Mouse (Mus musculus): Measurements from ENCODE around the gene Psmb5. TPM values are rescaled to one million over a fixed set of nuclear protein-coding genes. Genes with fewer than 3 reads are reported as not detected.
A peak's percentile ranks its signal among the peaks of the same experiment; 100 is the strongest.

Gene Psmb5
- polyA plus RNA-seq, 1 experiment from 2014 or later = 378 TPM

DNA sequence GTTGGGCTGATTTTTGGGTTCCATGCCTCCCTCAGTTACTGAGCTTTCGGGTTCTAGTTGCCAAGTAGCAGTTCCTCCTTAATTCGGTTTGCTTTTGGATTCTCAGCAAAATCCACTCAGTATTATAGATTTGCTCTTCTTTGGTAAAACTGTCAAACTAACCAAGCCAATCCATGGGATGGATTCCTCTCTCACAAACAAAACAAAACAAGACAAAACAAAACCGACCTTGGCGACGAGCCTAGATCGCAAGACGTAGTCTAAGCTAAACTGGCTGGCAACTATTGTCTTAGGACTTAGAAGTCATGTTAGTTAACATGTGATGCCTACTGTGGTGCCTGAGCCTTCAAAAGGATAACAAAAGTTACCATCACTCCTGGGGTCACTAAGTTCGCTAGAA, 14.1 kb downstream of the Psmb5 start:
- peak overlapping the region; percentile 93 for H3K27ac ChIP-seq
- H3K9me3 ChIP-seq = no peaks in the 10 kb centered on the region
- no peak for ATAC-seq (ENCODE audit: borderline replicate concordance, extremely low read depth, low FRiP score, low TSS enrichment)
- peaks cover 20% of the 10 kb centered on the region for H3K4me1 ChIP-seq
- no peak overlapping the region for H3K9ac ChIP-seq
- no peaks in the 10 kb centered on the region for H3K27me3 ChIP-seq
- no peaks in the 10 kb centered on the region for H3K36me3 ChIP-seq
- peak overlapping the region; percentile 53 for H3K4me2 ChIP-seq
- 78% methylated on average over 8 of the region's 8 CpGs for WGBS
- peak overlapping the region; percentile 65 for H3K4me3 ChIP-seq

DNA sequence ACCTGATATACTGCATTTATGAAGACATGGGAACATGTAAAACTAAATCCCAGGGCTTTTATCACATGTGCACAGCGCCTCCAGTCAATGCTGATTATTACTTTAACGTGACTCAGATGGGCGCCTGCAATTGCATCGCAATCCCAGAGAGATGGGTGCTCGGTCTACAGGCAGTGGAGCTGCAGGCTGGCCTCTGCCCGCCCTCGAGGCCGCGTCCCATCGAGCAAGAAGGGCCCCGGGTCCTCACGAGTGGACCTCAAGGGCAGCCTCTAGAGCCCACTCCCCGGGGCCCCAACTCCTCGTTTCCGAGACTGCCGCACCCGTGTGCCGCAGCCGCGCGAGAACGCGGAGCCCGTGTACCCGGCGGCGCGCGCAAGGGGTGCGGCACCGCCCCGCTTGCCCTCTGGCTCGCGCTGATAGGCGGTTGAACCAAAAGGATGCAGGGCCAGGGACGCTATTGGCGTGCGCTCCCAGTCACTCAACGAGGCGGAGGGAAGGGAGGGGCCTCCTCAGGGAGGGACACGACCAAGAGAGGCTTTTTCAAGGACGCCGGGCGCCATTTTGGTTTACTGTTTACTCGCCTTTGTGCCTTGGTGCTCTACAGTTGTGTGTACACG, 14.7 kb downstream of the Psmb5 start:
- ATAC-seq (ENCODE audit: borderline replicate concordance, extremely low read depth, low FRiP score, low TSS enrichment) = peak; percentile 98
- peaks cover 20% of the 10 kb centered on the region for H3K4me1 ChIP-seq
- no peaks in the 10 kb centered on the region for H3K27me3 ChIP-seq
- H3K4me2 ChIP-seq = peak overlapping the region; percentile 53
- H3K9me3 ChIP-seq = no peaks in the 10 kb centered on the region
- peak overlapping the region; percentile 77 for H3K9ac ChIP-seq
- peak overlapping the region; percentile 93 for H3K27ac ChIP-seq
- H3K4me3 ChIP-seq = peak overlapping the region; percentile 65
- no peaks in the 10 kb centered on the region for H3K36me3 ChIP-seq
- WGBS = under 1% methylated on average over 46 of the region's 46 CpGs

DNA sequence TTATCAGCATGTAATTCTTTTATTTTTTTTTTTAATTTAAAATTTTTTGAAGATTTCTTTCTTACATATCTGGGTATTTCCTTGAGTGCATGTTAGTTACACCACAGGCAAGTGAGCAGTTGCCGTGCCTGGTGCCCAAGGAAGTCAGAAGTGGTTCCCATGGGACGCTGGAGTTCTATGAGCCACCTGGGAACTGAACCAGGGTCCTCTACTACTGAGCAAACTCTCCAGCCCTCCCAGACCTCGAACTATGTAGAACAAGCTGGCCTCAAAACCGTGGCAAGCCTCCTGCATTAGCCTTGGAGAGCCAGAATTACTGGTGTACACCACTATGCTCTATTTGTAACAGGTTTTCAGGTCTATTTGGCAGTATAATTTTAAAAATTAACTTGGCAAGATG, 15.2 kb downstream of the Psmb5 start:
- no peak for ATAC-seq (ENCODE audit: borderline replicate concordance, extremely low read depth, low FRiP score, low TSS enrichment)
- WGBS = 36% methylated on average over 4 of the region's 4 CpGs
- Histone ChIP-seq H3K4me2 (peak overlapping the region; percentile 53), H3K27me3 (no peaks in the 10 kb centered on the region), H3K4me3 (peak overlapping the region; percentile 65), H3K9me3 (no peaks in the 10 kb centered on the region), H3K27ac (peak overlapping the region; percentile 93), H3K36me3 (no peaks in the 10 kb centered on the region), H3K4me1 (peaks cover 20% of the 10 kb centered on the region), H3K9ac (peak overlapping the region; percentile 77)

DNA sequence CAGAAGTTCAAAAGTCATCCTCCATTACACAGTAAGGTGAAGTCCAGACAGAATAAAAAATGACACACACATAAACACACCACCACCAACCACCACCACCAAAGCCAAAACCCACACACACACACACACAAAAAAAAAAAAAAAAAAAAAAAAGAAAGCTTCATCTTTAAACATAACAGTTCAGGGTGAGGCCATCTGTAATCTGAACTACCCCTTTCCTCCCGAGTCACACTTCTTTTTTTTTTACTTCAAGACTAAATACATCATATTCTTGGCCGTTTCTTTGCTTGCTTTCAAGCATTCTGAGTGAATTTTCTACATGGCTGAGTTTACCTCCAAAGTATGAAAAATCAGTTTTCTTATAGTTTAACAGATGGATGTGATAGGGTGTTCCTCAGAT, 16.2 kb downstream of the Psmb5 start:
- H3K9ac ChIP-seq = no peak overlapping the region

DNA sequence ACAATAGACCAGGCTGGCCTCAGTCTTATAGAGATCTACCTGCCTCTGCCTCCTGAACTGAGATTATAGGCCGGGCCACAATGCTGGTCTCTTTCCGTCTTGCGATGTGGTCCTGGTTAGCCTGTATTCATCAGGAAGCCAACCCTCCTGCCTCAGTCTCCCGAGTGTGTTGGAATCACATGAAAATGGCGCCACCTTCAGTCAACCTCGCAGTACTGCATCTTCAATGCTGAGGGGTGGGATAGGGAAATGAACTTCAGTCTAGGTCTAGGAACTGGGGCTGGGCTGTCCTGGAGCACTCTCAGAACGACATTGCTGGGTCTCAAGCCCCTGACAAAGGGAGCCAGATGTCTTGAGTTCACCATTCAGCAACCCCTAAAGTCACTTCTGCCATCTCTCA, 20.7 kb downstream of the Psmb5 start:
- 75% methylated on average over 7 of the region's 7 CpGs for WGBS

More for the DNA sequence above, 16.2 kb downstream of the Psmb5 start:
- no peaks in the 10 kb centered on the region for H3K9me3 ChIP-seq
- H3K36me3 ChIP-seq = no peaks in the 10 kb centered on the region
- H3K27ac ChIP-seq = no peak overlapping the region
- H3K4me2 ChIP-seq = no peak overlapping the region
- H3K27me3 ChIP-seq = no peaks in the 10 kb centered on the region
- H3K4me1 ChIP-seq = peaks cover 20% of the 10 kb centered on the region
- whole genome bisulfite sequencing = 23% methylated on average over 2 of the region's 2 CpGs
- ATAC-seq (ENCODE audit: borderline replicate concordance, extremely low read depth, low FRiP score, low TSS enrichment) = no peak
- no peak overlapping the region for H3K4me3 ChIP-seq

DNA sequence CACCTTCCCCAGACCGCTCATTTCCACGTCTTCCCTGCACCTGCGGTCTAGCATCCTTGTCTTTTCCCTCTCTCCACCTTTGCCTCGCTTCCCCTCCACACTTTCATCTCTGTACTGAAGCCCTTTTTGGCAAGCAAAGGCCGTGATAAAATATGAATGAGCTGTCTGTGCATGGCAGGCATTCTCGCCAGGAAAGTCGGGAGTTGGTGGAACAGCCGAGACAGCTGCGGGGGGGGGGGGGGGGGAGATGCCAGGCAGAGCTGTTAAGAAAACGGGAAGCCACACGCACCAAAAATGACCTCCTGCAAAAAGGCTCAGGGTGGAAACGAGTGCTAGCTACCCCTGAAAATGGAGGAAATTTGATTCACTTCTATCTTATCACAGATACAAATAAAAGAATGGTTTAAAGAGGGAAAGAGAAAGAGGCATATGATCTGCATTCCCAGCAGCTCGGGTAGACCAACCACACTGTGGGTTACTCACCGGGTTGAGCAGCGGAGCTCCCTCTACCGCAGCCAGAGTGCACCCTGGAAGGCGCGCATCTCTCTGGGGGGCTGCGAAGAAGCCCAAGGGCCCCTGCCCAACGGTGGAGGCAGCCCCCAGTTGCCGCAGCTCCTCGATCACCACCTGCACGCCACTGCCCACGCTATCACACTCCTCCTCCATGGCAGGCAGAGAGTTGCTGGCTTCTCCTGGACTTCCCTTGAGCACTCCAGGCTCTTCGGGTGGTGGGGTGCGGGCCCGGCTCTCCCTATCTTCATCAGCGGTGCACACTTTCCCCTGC, 23.0 kb downstream of the Psmb5 start:
- Histone ChIP-seq H3K27me3 (no peaks in the 10 kb centered on the region), H3K27ac (no peak overlapping the region), H3K36me3 (peaks cover 16% of the 10 kb centered on the region), H3K4me2 (0 out of 2 replicates have a peak overlapping the region, but pooled peaks have one; percentile 2), H3K9me3 (no peaks in the 10 kb centered on the region), H3K9ac (no peak overlapping the region), H3K4me1 (peaks cover 3% of the 10 kb centered on the region; the same call in 1 of the 2 replicates), H3K4me3 (no peak overlapping the region)
- no peak for ATAC-seq (ENCODE audit: borderline replicate concordance, extremely low read depth, low FRiP score, low TSS enrichment)
- WGBS = 68% methylated on average over 28 of the region's 28 CpGs

More for the DNA sequence above, 20.7 kb downstream of the Psmb5 start:
- no peak overlapping the region for H3K4me2 ChIP-seq
- H3K4me1 ChIP-seq = peaks cover 4% of the 10 kb centered on the region
- no peak overlapping the region for H3K27ac ChIP-seq
- H3K9me3 ChIP-seq = no peaks in the 10 kb centered on the region
- no peak overlapping the region for H3K9ac ChIP-seq
- no peak for ATAC-seq (ENCODE audit: borderline replicate concordance, extremely low read depth, low FRiP score, low TSS enrichment)
- peaks cover 13% of the 10 kb centered on the region for H3K36me3 ChIP-seq
- no peaks in the 10 kb centered on the region for H3K27me3 ChIP-seq
- no peak overlapping the region for H3K4me3 ChIP-seq

DNA sequence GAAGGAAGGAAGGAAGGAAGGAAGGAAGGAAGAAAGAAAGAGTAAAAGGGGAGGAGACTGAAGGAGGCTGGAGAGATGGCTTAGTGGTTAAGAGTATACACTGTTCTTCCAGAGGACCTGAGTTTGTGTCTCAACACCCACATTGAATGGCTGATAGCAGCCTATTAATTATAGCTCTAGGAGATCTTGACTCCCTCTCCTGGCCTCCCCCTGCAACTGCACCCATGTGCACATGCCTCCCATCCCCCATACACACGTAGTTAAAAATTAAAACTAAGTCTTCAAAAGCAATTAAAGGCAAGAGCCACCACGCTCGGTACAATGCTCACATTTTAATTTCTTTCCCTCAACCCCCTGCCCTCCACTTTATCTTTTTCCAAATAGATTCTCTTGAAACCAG, 23.8 kb downstream of the Psmb5 start:
- no peak overlapping the region for H3K27ac ChIP-seq
- no peak overlapping the region for H3K4me3 ChIP-seq
- H3K9ac ChIP-seq = no peak overlapping the region
- H3K27me3 ChIP-seq = no peaks in the 10 kb centered on the region
- no peaks in the 10 kb centered on the region for H3K9me3 ChIP-seq
- ATAC-seq (ENCODE audit: borderline replicate concordance, extremely low read depth, low FRiP score, low TSS enrichment) = no peak
- no peak overlapping the region for H3K4me2 ChIP-seq
- H3K4me1 ChIP-seq = peaks cover 3% of the 10 kb centered on the region; the same call in 1 of the 2 replicates
- WGBS = 90% methylated on average over 3 of the region's 3 CpGs
- peaks cover 16% of the 10 kb centered on the region for H3K36me3 ChIP-seq

DNA sequence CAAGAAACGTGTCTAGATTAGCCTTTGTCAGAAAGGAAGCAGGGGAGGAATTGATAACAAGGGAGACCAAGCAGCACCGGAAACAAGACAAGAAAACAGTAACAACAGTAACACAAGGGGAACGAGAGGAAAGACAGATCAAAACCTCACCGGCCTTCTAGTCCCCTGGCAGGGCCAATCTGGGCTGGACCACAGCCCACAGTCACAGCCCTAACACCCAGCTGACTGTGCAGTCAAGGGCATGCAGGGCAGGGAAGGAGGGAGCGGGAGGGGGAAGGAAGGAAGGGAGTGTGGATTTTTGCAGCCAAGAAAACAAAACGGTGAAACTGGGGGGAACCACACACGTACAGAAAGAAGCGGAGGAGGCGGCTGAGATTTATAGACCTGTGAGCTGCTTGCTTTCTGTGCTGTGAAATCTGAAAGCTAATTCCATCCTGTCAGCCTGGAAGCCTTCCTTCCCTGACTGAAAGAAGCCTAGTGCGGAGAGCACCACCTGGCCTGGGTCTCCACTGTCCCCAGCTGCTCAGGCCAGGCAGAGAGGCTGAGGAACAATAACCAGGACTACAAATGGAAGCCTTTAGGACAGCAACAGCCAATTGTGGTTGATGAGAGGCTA, 25.4 kb downstream of the Psmb5 start:
- Histone ChIP-seq H3K4me1 (peaks cover 3% of the 10 kb centered on the region; the same call in 1 of the 2 replicates), H3K27me3 (no peaks in the 10 kb centered on the region), H3K4me2 (no peak overlapping the region), H3K9me3 (no peaks in the 10 kb centered on the region), H3K9ac (no peak overlapping the region), H3K4me3 (no peak overlapping the region), H3K27ac (peak overlapping the region; percentile 17; the same call in 1 of the 2 replicates), H3K36me3 (peaks cover 20% of the 10 kb centered on the region)
- peak; percentile 61; the same call in 1 of the 2 replicates for ATAC-seq (ENCODE audit: borderline replicate concordance, extremely low read depth, low FRiP score, low TSS enrichment)
- WGBS = 50% methylated on average over 10 of the region's 10 CpGs

DNA sequence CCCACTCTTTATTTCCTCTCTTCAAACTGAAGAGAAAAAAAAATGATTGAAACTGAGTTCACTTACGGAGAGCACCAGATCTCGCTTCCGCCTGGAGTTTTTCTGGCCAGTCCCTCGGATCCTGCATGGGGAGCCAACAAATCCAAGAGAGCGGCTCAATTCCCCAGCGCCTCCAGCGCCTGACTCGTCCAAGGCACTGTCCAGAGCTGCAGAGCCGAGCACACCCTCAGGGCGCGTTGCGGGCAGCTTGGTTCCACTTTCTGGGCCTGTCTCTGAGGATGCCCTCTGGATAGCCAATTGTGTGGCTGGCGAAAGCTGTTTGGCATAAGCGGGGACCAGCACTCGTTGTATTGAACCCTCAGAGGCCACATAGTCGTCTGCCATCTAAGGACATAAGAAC, 26.8 kb downstream of the Psmb5 start:
- H3K4me2 ChIP-seq = no peak overlapping the region
- ATAC-seq (ENCODE audit: borderline replicate concordance, extremely low read depth, low FRiP score, low TSS enrichment) = no peak
- no peaks in the 10 kb centered on the region for H3K27me3 ChIP-seq
- H3K4me3 ChIP-seq = no peak overlapping the region
- H3K9ac ChIP-seq = no peak overlapping the region
- H3K9me3 ChIP-seq = no peaks in the 10 kb centered on the region
- peaks cover 3% of the 10 kb centered on the region; the same call in 1 of the 2 replicates for H3K4me1 ChIP-seq
- H3K27ac ChIP-seq = no peak overlapping the region
- 95% methylated on average over 16 of the region's 16 CpGs for WGBS
- peaks cover 20% of the 10 kb centered on the region for H3K36me3 ChIP-seq

DNA sequence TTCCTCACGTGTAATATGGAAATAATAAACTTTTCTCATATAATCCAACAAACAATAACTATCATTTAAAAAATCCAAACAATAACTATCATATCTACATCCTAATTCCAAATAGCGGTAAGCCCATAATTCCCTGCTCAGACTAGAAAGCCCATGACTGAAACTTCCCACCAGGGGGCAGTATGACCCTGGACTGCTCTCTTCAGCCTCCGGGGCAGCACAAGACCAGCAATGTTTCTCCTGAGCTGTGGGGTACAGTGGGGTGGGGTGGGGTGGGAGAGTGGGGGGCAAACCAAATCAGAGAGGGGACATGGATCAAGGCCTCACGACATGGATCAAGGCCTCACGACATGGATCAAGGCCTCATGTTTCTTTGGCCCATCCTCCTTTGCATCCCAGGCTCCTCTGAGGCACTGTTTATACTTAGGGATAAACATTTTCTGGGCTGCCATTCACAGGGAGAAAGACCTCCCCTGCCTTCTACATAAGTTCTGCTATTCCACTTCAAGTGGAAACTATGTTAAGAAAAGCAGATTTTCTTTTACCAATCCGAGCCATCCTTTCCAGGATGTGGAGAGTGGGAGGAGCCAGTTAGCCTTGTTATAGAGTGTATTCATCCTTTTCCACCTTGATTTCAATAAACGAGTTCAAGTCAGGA, 34.0 kb downstream of the Psmb5 start:
- H3K9me3 ChIP-seq = no peaks in the 10 kb centered on the region
- H3K36me3 ChIP-seq = peaks cover 25% of the 10 kb centered on the region; the same call in 1 of the 2 replicates
- H3K4me1 ChIP-seq = 0 out of 2 replicates have a peak, but pooled peaks cover 2% of the 10 kb centered on the region
- no peak overlapping the region for H3K4me3 ChIP-seq
- peak; percentile 71; the same call in 1 of the 2 replicates for ATAC-seq (ENCODE audit: borderline replicate concordance, extremely low read depth, low FRiP score, low TSS enrichment)
- 0 out of 2 replicates have a peak overlapping the region, but pooled peaks have one; percentile 10 for H3K4me2 ChIP-seq
- H3K27me3 ChIP-seq = no peaks in the 10 kb centered on the region
- no peak overlapping the region for H3K9ac ChIP-seq
- H3K27ac ChIP-seq = no peak overlapping the region
- 23% methylated on average over 7 of the region's 7 CpGs for WGBS

DNA sequence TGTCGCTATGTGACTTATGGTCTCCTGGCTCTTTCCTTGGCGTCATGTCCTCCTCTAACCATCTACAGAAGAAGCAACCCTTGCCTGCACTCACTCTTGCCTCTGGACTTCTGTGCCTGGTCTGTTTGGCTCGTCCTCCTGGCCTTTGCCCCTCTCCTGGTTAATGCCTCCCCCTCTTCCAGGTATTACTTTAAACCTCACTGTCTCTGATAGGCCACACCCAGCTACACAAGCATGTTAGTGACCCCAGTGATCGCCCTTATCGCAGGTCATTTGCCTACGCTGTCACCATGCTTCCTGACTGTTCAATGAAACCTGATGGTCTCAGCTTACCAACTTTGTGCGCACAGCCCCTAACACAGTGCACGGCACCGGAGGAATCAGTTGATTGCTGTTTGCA, 35.3 kb downstream of the Psmb5 start:
- Histone ChIP-seq H3K36me3 (peaks cover 22% of the 10 kb centered on the region; the same call in 1 of the 2 replicates), H3K9me3 (no peaks in the 10 kb centered on the region), H3K4me2 (no peak overlapping the region), H3K9ac (no peak overlapping the region), H3K27ac (no peak overlapping the region), H3K27me3 (no peaks in the 10 kb centered on the region), H3K4me3 (no peak overlapping the region), H3K4me1 (0 out of 2 replicates have a peak, but pooled peaks cover 8% of the 10 kb centered on the region)
- ATAC-seq (ENCODE audit: borderline replicate concordance, extremely low read depth, low FRiP score, low TSS enrichment) = no peak
- WGBS = 90% methylated on average over 9 of the region's 9 CpGs
